Mouse (Mus musculus) embryonic facial prominence, embryonic 14.5 days (tissue): Measurements from ENCODE around the gene Cep152. TPM values are rescaled to one million over a fixed set of nuclear protein-coding genes. Genes with fewer than 3 reads are reported as not detected.
A peak's percentile ranks its signal among the peaks of the same experiment; 100 is the strongest.

Experiments
- ATAC-seq: fragments of 200-750 bp; cut with Nextera tagmentation; 2 replicates; pipeline ENCODE4 v1.8.0; 2017; ENCODE audit warnings: low read depth, moderate number of reproducible peaks, moderate TSS enrichment
- DNase-seq: peaks from one replicate; pipeline ENCODE4 v3.0.0-alpha.2; 2015; ENCODE audit warnings: low spot score
- H3K27ac ChIP-seq: fragments of 300-500 bp; sonication (generic); replicated peaks from 2 replicates; pipeline ENCODE4 v1.5.1; 2014; ENCODE audit warnings: low read depth, mild to moderate bottlenecking, low read length, moderate library complexity
- H3K27me3 ChIP-seq: fragments of 300-500 bp; sonication (generic); replicated peaks from 2 replicates; pipeline ENCODE4 v1.6.1; 2014; ENCODE audit warnings: low read length; ENCODE audit not compliant: control insufficient read depth, insufficient read depth
- H3K36me3 ChIP-seq: fragments of 300-500 bp; sonication (generic); 2 replicates; pipeline ENCODE4 v1.6.1; 2014; ENCODE audit warnings: low read length, mixed read lengths; ENCODE audit not compliant: control insufficient read depth, insufficient read depth
- H3K4me1 ChIP-seq: fragments of 300-500 bp; sonication (generic); 2 replicates; pipeline ENCODE4 v1.6.1; 2014; ENCODE audit warnings: antibody characterized with exemption, low read length; ENCODE audit not compliant: control insufficient read depth, insufficient read depth
- H3K4me2 ChIP-seq: fragments of 300-500 bp; sonication (generic); 2 replicates; pipeline ENCODE4 v1.6.1; 2014; ENCODE audit warnings: low read depth, mild to moderate bottlenecking, low read length, moderate library complexity, mixed read lengths
- H3K4me3 ChIP-seq: fragments of 300-500 bp; sonication (generic); 2 replicates; pipeline ENCODE4 v1.5.1; 2014; ENCODE audit warnings: low read depth, mild to moderate bottlenecking, low read length
- H3K9ac ChIP-seq: fragments of 300-500 bp; sonication (generic); 2 replicates; pipeline ENCODE4 v1.6.1; 2014; ENCODE audit warnings: low read depth, mild to moderate bottlenecking, low read length, moderate library complexity, mixed read lengths
- H3K9me3 ChIP-seq: fragments of 300-500 bp; sonication (generic); 2 replicates; pipeline ENCODE4 v1.6.1; 2016; ENCODE audit warnings: low read length; ENCODE audit not compliant: control insufficient read depth
- WGBS: fragments of 180-500 bp; shearing (Covaris S2); extraction: QIAGEN DNeasy Blood & Tissue Kit; methylation state at CpG from one replicate; pipeline ENCODE4 v1.1.7; 2014; 5-methylcytosine and 5-hydroxymethylcytosine counted together
- polyA plus RNA-seq: library from polyadenylated mRNA; unstranded; fragments of >200 nt; fragmentation: Nextera tagmentation; extraction: Ambion mirVana; gene quantifications from 2 replicates; pipeline ENCODE4 v1.2.1, GENCODE M21; 2014

Gene Cep152
- polyA plus RNA-seq, 1 experiment from 2014 or later = 6.9 TPM

- H3K36me3 ChIP-seq = no peaks in the 10 kb centered on the region
- no peaks in the 10 kb centered on the region for H3K9me3 ChIP-seq
- no peak overlapping the region for H3K9ac ChIP-seq
- no peaks in the 10 kb centered on the region for H3K4me1 ChIP-seq
- H3K4me2 ChIP-seq = no peak overlapping the region
- H3K27ac ChIP-seq = no peak overlapping the region
- WGBS = 67% methylated on average over 7 of the region's 7 CpGs
- 0 out of 2 replicates have a peak, but pooled peaks have one; percentile 22 for ATAC-seq
- no peaks in the 10 kb centered on the region for H3K27me3 ChIP-seq
- DNase-seq = no peak
- H3K4me3 ChIP-seq = no peak overlapping the region
These were observed 84.3 kb downstream of the Cep152 start for GRCm38 (mm10) chr2:125540579-125540978.

GRCm38 (mm10) chr2:125539640-125540039, 85.3 kb downstream of the Cep152 start:
- Histone ChIP-seq H3K9me3 (no peaks in the 10 kb centered on the region), H3K4me2 (no peak overlapping the region), H3K27me3 (no peaks in the 10 kb centered on the region), H3K4me1 (no peaks in the 10 kb centered on the region), H3K27ac (no peak overlapping the region), H3K36me3 (no peaks in the 10 kb centered on the region), H3K9ac (no peak overlapping the region), H3K4me3 (no peak overlapping the region)
- DNase-seq = no peak
- ATAC-seq = no peak
- 80% methylated on average over 3 of the region's 3 CpGs for WGBS

- peak; percentile 35 for DNase-seq
- WGBS = 65% methylated on average over 6 of the region's 6 CpGs
These were observed 94.2 kb downstream of the Cep152 start for GRCm38 (mm10) chr2:125530665-125531064.

GRCm38 (mm10) chr2:125526566-125526965, 98.3 kb downstream of the Cep152 start:
- ATAC-seq = no peak
- Histone ChIP-seq H3K27ac (no peak overlapping the region), H3K36me3 (no peaks in the 10 kb centered on the region), H3K9ac (no peak overlapping the region), H3K4me2 (no peak overlapping the region), H3K4me1 (no peaks in the 10 kb centered on the region), H3K4me3 (no peak overlapping the region), H3K9me3 (no peaks in the 10 kb centered on the region), H3K27me3 (no peaks in the 10 kb centered on the region)
- WGBS = 77% methylated on average over 5 of the region's 5 CpGs
- DNase-seq = no peak

More at GRCm38 (mm10) chr2:125530665-125531064, 94.2 kb downstream of the Cep152 start:
- Histone ChIP-seq H3K4me1 (no peaks in the 10 kb centered on the region), H3K4me3 (no peak overlapping the region), H3K9me3 (no peaks in the 10 kb centered on the region), H3K4me2 (no peak overlapping the region), H3K36me3 (no peaks in the 10 kb centered on the region), H3K9ac (no peak overlapping the region), H3K27me3 (no peaks in the 10 kb centered on the region), H3K27ac (no peak overlapping the region)
- no peak; the same call in 1 of the 2 replicates for ATAC-seq

GRCm38 (mm10) chr2:125525484-125525883, 99.4 kb downstream of the Cep152 start:
- Histone ChIP-seq H3K27me3 (no peaks in the 10 kb centered on the region), H3K4me2 (no peak overlapping the region), H3K27ac (no peak overlapping the region), H3K36me3 (no peaks in the 10 kb centered on the region), H3K4me3 (no peak overlapping the region), H3K4me1 (no peaks in the 10 kb centered on the region), H3K9ac (no peak overlapping the region), H3K9me3 (no peaks in the 10 kb centered on the region)
- ATAC-seq (no peak), DNase-seq (no peak)
- 86% methylated on average over 2 of the region's 2 CpGs for WGBS

- Histone ChIP-seq H3K36me3 (no peaks in the 10 kb centered on the region), H3K27ac (no peak overlapping the region), H3K4me3 (no peak overlapping the region), H3K9ac (no peak overlapping the region), H3K27me3 (no peaks in the 10 kb centered on the region), H3K9me3 (no peaks in the 10 kb centered on the region), H3K4me2 (no peak overlapping the region), H3K4me1 (peaks cover 4% of the 10 kb centered on the region; the same call in 1 of the 2 replicates)
- DNase-seq (peak; percentile 71), ATAC-seq (peak; percentile 68; the same call in 1 of the 2 replicates)
- 12% methylated on average over 4 of the region's 4 CpGs for WGBS
These were observed 108.3 kb downstream of the Cep152 start for GRCm38 (mm10) chr2:125516594-125516993.

- no peak overlapping the region for H3K4me2 ChIP-seq
- H3K27me3 ChIP-seq = no peaks in the 10 kb centered on the region
- no peak overlapping the region for H3K27ac ChIP-seq
- H3K4me3 ChIP-seq = no peak overlapping the region
- WGBS = 61% methylated on average over 12 of the region's 12 CpGs
- no peaks in the 10 kb centered on the region for H3K36me3 ChIP-seq
- H3K9ac ChIP-seq = no peak overlapping the region
- H3K9me3 ChIP-seq = no peaks in the 10 kb centered on the region
- DNase-seq = no peak
- ATAC-seq = no peak
- H3K4me1 ChIP-seq = peaks cover 4% of the 10 kb centered on the region; the same call in 1 of the 2 replicates
These were observed 109.4 kb downstream of the Cep152 start for GRCm38 (mm10) chr2:125515291-125516057.

- no peaks in the 10 kb centered on the region for H3K9me3 ChIP-seq
- 29% methylated on average over 3 of the region's 3 CpGs for WGBS
- ATAC-seq (no peak), DNase-seq (no peak)
- H3K27ac ChIP-seq = no peak overlapping the region
- no peak overlapping the region for H3K4me3 ChIP-seq
- no peak overlapping the region for H3K9ac ChIP-seq
- no peaks in the 10 kb centered on the region for H3K27me3 ChIP-seq
- H3K4me1 ChIP-seq = peaks cover 4% of the 10 kb centered on the region; the same call in 1 of the 2 replicates
- no peaks in the 10 kb centered on the region for H3K36me3 ChIP-seq
- H3K4me2 ChIP-seq = no peak overlapping the region
These were observed 110.5 kb downstream of the Cep152 start for GRCm38 (mm10) chr2:125514391-125514790.
